Mouse (Mus musculus) thymus, postnatal 36 days (tissue): Measurements from ENCODE around the gene Ube2d1.

Source experiments
- DNase-seq, 2 experiments: peaks; one replicate each; pipeline ENCODE4 v3.0.0; 2022; ENCODE audit warnings: mixed read lengths in 2 of 2

Ube2d1 gene

DNA sequence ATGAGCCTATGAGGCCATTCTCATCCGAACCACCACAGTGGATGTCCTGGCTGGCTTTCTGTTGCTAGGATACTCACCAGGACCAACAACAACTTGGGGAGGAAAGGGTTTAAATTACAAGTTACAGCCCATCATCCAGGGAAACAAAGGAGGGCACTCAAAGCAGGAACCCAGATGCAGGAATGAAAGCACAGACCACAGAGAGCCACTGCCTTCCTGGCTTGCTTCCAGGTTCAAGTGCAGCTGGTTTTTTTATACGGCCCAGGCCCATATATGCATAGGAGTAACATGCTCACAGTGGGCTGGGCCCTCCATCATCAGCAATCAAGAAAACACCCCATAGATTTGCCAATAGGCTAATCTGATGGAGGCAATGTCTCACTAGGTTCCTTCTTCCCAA, 62.4 kb downstream of the Ube2d1 start:
- DNase-seq, result no peak

GRCm38 (mm10) chr10:71218228-71218892, 66.7 kb downstream of the Ube2d1 start:
- peak; percentile 44 to 56 for DNase-seq

DNA sequence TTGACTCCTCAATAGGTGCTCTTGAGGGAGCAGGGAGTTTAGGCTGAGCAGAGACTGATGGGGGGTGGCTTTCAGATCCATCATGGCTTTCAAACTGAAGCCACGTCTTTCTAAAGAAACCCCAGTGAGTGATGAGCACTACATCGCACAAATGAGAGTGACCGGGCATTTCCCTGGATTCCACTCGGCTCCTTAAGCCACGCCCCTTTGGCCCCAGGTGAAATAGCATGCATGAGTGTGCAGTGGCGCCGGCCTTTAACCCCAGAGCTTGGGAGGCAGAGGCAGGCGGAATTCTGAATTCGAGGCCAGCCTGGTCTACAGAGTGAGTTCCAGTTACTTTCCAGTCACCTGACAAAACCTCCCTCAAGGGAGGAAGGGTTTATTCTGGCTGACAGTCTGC, 69.1 kb downstream of the Ube2d1 start:
- DNase-seq, result no peak
